Mouse (Mus musculus) right cerebral cortex, postnatal 25 days (tissue): ENCODE results near the gene Acsm2.
"Not testable (repeated sequence)": the region's sequence is repeated elsewhere in the genome, so short reads cannot be mapped to it uniquely, and the experiment has no call there.

Experiments used
- DNase-seq: peaks from one replicate; pipeline ENCODE4 v3.0.0; 2022

The Acsm2 gene

GRCm38 (mm10) chr7:119554040-119554439 lies at the start of gene Acsm2:
Acsm2 (plus strand) TSS chr7:119554340.
- DNase-seq: no peak

DNA sequence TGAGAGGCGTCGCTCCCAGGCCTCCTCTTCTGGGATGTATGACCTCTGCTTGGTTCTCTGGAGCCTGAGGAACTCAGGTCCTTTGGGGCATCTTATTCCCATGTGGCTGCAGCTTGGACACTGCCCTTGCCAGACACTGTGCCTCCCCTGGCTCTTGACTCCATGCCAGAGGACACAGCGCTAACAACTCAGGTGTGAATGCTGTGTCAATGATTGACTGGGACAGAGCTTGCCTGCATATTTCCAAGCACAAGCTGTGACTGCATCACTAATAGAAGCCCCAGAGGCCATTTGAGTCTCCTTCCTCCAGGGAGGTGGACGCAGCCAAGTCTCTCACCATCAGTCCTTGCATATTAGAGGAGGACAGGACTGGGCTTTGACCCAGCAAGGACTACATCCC lies 43.0 kb upstream of the Acsm2 start:
- no peak for DNase-seq

DNA sequence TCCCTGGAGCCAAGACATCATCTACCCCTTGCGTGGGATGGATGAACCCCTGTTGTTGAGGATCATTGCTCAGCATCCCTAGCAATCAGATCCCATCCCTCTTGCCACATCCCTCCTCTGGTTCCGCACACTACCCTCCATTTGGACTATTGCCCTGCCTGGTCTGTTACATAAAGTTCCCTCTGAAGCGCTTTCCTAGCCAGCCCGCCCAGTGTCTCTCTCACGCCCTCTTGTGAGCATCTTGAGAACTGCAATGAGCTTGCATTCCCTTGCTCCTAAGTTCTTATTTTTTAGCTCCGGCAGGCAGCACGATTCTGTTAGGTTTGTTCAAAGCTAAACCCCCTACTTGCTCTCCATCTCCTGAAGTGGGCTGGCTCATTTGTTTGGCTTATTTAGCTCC lies 41.1 kb upstream of the Acsm2 start:
- DNase-seq: peak; percentile 44

GRCm38 (mm10) chr7:119515492-119516271 lies 38.5 kb upstream of the Acsm2 start:
- DNase-seq: peak; percentile 14

- DNase-seq: no peak
These were observed 37.9 kb upstream of the Acsm2 start for GRCm38 (mm10) chr7:119516272-119516558.

GRCm38 (mm10) chr7:119519163-119519562 lies 35.0 kb upstream of the Acsm2 start, which contains the start of gene Acsm5:
Acsm5 (plus strand) TSS chr7:119519463.
- no peak for DNase-seq

GRCm38 (mm10) chr7:119519654-119520053 lies 34.5 kb upstream of the Acsm2 start:
- DNase-seq: peak; percentile 57

- no peak for DNase-seq
These were observed 32.3 kb upstream of the Acsm2 start for GRCm38 (mm10) chr7:119521816-119522215.

- DNase-seq: no peak
These were observed 31.8 kb upstream of the Acsm2 start for GRCm38 (mm10) chr7:119522385-119522784.

DNA sequence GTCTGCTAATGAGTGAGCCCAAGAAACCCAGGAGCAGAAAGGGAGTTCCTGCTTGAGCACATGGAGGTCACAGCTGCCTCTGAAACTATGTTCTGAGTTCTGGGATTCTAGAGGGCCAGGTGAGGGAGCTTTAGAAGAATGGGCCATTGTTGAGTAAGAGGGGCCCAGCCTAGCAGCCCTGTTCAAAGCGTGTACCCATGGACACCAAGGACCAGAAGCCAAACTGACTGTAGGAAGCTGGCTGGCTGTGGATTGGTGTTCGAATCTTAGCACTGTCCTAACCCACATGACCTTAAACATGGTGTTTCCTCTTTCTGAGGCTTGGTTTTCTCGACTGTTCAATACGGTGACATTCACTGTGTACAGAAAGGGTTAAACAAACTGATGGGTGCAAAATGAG lies 30.8 kb upstream of the Acsm2 start, which contains the start of gene Pdilt:
Pdilt (minus strand) TSS at position 101 of the 400 bp plus-strand sequence.
- no peak for DNase-seq

DNA sequence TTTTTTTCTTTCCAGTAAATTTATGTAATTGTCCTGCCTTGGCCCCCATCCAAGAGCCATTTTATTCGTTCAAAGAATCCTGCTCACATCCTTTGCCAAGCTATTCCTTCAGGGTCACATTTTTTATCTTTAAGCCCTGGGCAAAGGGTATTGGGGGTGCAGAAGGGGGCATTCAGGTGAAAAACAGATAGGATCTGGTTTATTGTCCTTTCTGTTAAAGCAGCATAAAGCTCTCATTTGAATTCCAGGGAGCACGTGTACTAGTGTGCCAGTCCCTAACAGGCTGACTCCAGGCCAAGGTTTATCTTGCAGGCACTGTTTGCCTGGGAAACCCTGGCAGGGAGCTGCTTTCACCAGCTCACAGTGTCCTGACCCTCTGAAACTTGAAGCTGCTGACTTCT lies 28.3 kb upstream of the Acsm2 start:
- DNase-seq: no peak

GRCm38 (mm10) chr7:119526486-119526885 lies 27.7 kb upstream of the Acsm2 start:
- no peak for DNase-seq

- no peak for DNase-seq
These were observed 27.0 kb upstream of the Acsm2 start for GRCm38 (mm10) chr7:119527135-119527534.

- no peak for DNase-seq
These were observed 26.6 kb upstream of the Acsm2 start for GRCm38 (mm10) chr7:119527548-119527947.

- DNase-seq: no peak
These were observed 25.5 kb upstream of the Acsm2 start for GRCm38 (mm10) chr7:119528617-119529016.

- no peak for DNase-seq
These were observed 21.2 kb upstream of the Acsm2 start for GRCm38 (mm10) chr7:119532924-119533323.

DNA sequence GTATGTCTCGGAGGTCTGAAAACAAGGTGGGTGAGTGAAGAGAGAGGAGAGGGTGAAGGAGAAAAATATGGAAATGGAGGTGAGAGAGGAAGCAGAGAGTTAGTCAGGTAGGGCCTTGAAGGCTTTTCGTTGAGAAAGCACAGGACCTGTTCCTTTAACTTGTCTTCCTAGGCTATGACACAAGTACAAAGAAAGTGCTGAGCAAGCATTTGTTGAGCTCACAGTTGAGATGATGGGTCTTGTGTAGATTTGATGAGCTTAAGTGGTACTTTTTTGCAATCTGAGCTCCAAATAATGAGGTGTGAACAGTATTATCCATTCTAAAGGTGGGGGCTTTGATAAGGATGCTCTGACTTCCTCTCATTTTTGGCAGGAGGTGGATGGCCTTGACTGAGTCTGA lies 19.8 kb upstream of the Acsm2 start:
- DNase-seq: no peak

GRCm38 (mm10) chr7:119542445-119542844 lies 11.7 kb upstream of the Acsm2 start:
- DNase-seq: no peak

DNA sequence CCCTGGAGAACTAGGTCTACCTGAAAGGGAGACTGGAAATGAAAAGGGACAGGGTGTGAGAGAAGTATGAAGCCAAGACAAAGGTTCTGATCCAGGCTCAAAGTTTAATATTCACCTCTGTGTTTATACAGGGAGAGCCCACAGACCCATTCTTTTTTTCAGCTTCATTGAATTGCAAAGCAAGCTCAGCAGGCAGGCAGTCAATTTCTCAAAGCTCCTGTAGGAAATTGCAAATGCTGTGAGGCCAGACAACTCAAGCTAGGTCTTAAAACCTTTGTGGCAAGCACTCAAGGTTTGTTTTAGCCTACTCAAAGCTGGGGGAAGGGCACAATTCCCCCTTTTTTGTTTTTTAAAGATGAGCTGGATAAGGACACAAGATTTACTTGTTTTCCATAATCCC lies 8.6 kb upstream of the Acsm2 start:
- no peak for DNase-seq

DNA sequence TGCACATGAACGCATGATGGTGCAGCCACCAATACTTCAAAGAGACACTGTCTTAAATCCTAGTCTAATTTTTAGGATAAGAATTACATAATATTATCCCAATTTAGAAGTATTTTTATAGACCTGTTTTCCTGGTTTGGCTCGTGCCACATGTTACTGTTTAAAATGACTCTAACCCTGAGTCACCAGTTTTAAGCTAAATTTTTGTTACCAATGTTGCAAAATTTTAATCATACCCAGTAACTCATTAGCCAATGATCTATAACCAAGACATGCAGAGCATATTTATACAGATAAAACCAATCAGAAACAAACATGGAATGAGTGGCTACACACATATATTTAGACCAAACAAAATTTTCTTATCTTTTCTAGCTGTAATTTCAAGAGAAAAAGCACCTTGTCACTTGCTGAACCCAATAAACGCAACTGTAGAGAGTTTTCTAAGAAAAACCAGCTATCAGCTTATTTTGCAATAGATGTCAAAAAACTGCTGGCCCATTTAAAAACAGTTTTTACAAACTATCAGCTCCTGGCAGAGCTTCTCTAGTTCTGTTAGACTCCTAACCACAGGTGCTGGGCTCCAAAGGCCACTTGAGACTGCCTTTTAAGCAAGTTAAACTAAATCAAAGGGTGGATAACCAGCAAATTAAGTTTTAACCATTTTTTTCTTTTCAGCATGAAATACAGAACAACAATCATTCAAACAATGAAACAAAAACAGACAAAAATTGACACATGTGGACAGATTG lies 3.5 kb upstream of the Acsm2 start:
- DNase-seq: no peak

- DNase-seq: no peak
These were observed 5.8 kb downstream of the Acsm2 start for GRCm38 (mm10) chr7:119559789-119560451.

DNA sequence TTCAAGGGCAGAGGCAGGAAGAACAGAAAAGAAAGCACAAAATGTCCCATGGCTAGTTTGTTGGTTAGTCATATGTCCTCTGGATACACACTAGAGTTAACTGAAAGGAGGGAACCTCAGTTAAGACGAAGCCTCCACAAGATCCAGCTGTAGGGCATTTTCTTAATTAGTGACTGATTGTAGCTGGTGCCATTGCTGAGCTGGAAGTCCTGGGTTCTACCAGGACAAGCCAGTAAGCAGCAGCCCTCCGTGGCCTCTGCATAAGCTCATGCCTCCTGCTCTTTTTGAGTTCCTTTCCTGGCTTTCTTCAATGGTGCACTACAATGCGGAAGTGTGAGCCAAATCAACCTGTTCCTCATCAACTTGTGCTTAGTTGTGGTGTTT lies 6.3 kb downstream of the Acsm2 start:
- no peak for DNase-seq

GRCm38 (mm10) chr7:119561441-119561840 lies 7.3 kb downstream of the Acsm2 start:
- DNase-seq: no peak

GRCm38 (mm10) chr7:119562476-119562875 lies 8.3 kb downstream of the Acsm2 start:
- not testable (repeated sequence) for DNase-seq
